ENCODE assay signal across 24 mouse cellular contexts in the genomic region with DNA sequence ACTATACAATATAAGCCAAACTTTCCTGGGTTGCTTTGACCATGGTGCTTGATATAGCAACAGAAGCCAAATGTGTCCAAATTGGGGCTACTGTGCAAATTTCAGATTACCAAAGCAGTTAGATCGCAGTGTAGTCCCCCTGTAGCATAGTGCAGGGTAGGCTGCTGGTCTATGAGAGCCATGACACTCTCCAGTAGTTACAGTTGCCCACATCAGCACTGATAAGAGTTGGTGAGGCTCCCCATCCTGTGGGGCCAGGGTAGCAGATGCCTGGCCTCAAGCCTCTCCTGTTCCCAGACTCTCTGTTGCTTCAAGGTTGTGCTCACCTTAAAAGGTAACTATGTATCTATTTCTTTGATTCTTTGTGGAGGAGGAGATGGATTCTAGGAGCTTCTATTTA. TPM values are rescaled to one million over a fixed set of nuclear protein-coding genes. Genes with fewer than 3 reads are reported as not detected.
DNase-seq lines count a peak whose midpoint lies in the region; ATAC-seq and TF ChIP-seq lines count a peak whose summit lies in the region.
"Had no signal": no experiment of that assay in that cellular context is flagged by ENCODE, and none has a peak within 500 bp of the region (broad histone marks: within the 10 kb centered on the region; RNA-seq: fewer than 3 reads in every experiment).

No protein-coding gene starts in this region.

- ATAC-seq in intestine, embryonic 14.5 days (replicated peaks; ENCODE audit: low FRiP score, low TSS enrichment, low read depth): no peak
- ATAC-seq in intestine, postnatal 0 days: no peak
- ATAC-seq in liver, embryonic 12.5 days: peak; percentile 78
- peak; percentile 71 for ATAC-seq in liver, embryonic 16.5 days (ENCODE audit: low read depth)
- ATAC-seq: forebrain, embryonic 15.5 days; hindbrain, embryonic 16.5 days had no signal

- no peaks in the 10 kb centered on the region for H3K9me3 ChIP-seq in intestine, embryonic 14.5 days (ENCODE audit: control insufficient read depth, low read length)
- no peaks in the 10 kb centered on the region for H3K9me3 ChIP-seq in intestine, postnatal 0 days (ENCODE audit: control insufficient read depth)
- H3K9me3 ChIP-seq in liver, embryonic 12.5 days (replicated peaks): no peaks in the 10 kb centered on the region
- H3K9me3 ChIP-seq in liver, embryonic 16.5 days (replicated peaks; ENCODE audit: control insufficient read depth, low read length): no peaks in the 10 kb centered on the region
- H3K9me3 ChIP-seq: embryonic facial prominence, embryonic 12.5 days; forebrain, embryonic 15.5 days; heart, embryonic 10.5 days; hindbrain, embryonic 12.5 days had no signal

- H3K9ac ChIP-seq in intestine, embryonic 14.5 days (ENCODE audit: low read length): no peak overlapping the region
- H3K9ac ChIP-seq in intestine, postnatal 0 days (ENCODE audit: low read depth, low read length): no peak overlapping the region
- H3K9ac ChIP-seq in liver, embryonic 12.5 days: no peak overlapping the region
- H3K9ac ChIP-seq in liver, embryonic 16.5 days (ENCODE audit: low read depth, low read length): no peak overlapping the region
- H3K9ac ChIP-seq: embryonic facial prominence, embryonic 12.5 days; forebrain, embryonic 15.5 days; hindbrain, embryonic 12.5 days had no signal

- no peaks in the 10 kb centered on the region for H3K36me3 ChIP-seq in intestine, embryonic 14.5 days (ENCODE audit: control insufficient read depth, insufficient read depth, low read length)
- no peaks in the 10 kb centered on the region for H3K36me3 ChIP-seq in intestine, postnatal 0 days (ENCODE audit: control insufficient read depth, insufficient read depth)
- H3K36me3 ChIP-seq in liver, embryonic 12.5 days: no peaks in the 10 kb centered on the region
- no peaks in the 10 kb centered on the region for H3K36me3 ChIP-seq in liver, embryonic 16.5 days (ENCODE audit: control insufficient read depth, insufficient read depth)
- H3K36me3 ChIP-seq: embryonic facial prominence, embryonic 12.5 days; forebrain, embryonic 15.5 days; heart, embryonic 10.5 days; hindbrain, embryonic 12.5 days had no signal

- peak; percentile 28 for DNase-seq in intestine, embryonic 14.5 days (ENCODE audit: low spot score)
- DNase-seq in layer of hippocampus, postnatal 25 days (ENCODE audit: extremely low spot score in 1 of 2, low spot score in 1 of 2): no peak
- DNase-seq in lung, postnatal 4 days: no peak
- DNase-seq in adrenal gland, postnatal 36 days: no peak
- DNase-seq: adrenal gland, adult 2 months; cerebellum, adult 11 months; cerebellum, adult 9-10 months; cerebellum, postnatal 25 days; gastrocnemius, postnatal 14 days; heart, postnatal 10 days; heart, postnatal 4 days had no signal

- no peaks in the 10 kb centered on the region for H3K27me3 ChIP-seq in intestine, embryonic 14.5 days (replicated peaks; ENCODE audit: control insufficient read depth, insufficient read depth, low read length)
- H3K27me3 ChIP-seq in intestine, postnatal 0 days (replicated peaks; ENCODE audit: control insufficient read depth, insufficient read depth, low read length): no peaks in the 10 kb centered on the region
- no peaks in the 10 kb centered on the region for H3K27me3 ChIP-seq in liver, embryonic 12.5 days (replicated peaks)
- H3K27me3 ChIP-seq in liver, embryonic 16.5 days (ENCODE audit: control insufficient read depth, insufficient read depth, low read depth, low read length): no peaks in the 10 kb centered on the region
- H3K27me3 ChIP-seq: CH12.LX; embryonic facial prominence, embryonic 12.5 days; forebrain, embryonic 15.5 days; hindbrain, embryonic 12.5 days had no signal

- H3K4me3 ChIP-seq in intestine, embryonic 14.5 days (ENCODE audit: low read depth, low read length): no peak overlapping the region
- no peak overlapping the region for H3K4me3 ChIP-seq in intestine, postnatal 0 days (ENCODE audit: low read depth, low read length)
- no peak overlapping the region for H3K4me3 ChIP-seq in liver, embryonic 12.5 days
- no peak overlapping the region for H3K4me3 ChIP-seq in liver, embryonic 16.5 days (ENCODE audit: low read depth, low read length)
- H3K4me3 ChIP-seq: embryonic facial prominence, embryonic 12.5 days; forebrain, embryonic 15.5 days; heart, embryonic 10.5 days; hindbrain, embryonic 12.5 days had no signal

- H3K4me2 ChIP-seq in intestine, embryonic 14.5 days (ENCODE audit: low read length): no peak overlapping the region
- no peak overlapping the region for H3K4me2 ChIP-seq in intestine, postnatal 0 days (replicated peaks; ENCODE audit: low read depth)
- H3K4me2 ChIP-seq in liver, embryonic 12.5 days: no peak overlapping the region
- no peak overlapping the region for H3K4me2 ChIP-seq in liver, embryonic 16.5 days (ENCODE audit: low read depth, low read length)
- H3K4me2 ChIP-seq: embryonic facial prominence, embryonic 12.5 days; forebrain, embryonic 15.5 days; hindbrain, embryonic 12.5 days had no signal

- no peaks in the 10 kb centered on the region for H3K4me1 ChIP-seq in intestine, embryonic 14.5 days (replicated peaks; ENCODE audit: control insufficient read depth, insufficient read depth, low read length)
- H3K4me1 ChIP-seq in intestine, postnatal 0 days (replicated peaks; ENCODE audit: control insufficient read depth, insufficient read depth, low read length): no peaks in the 10 kb centered on the region
- H3K4me1 ChIP-seq in liver, embryonic 12.5 days: peaks cover 11% of the 10 kb centered on the region
- peaks cover 4% of the 10 kb centered on the region for H3K4me1 ChIP-seq in liver, embryonic 16.5 days (ENCODE audit: control insufficient read depth, low read depth, low read length)
- H3K4me1 ChIP-seq: embryonic facial prominence, embryonic 12.5 days; forebrain, embryonic 15.5 days; heart, embryonic 10.5 days; hindbrain, embryonic 12.5 days had no signal

- no peak for TF ChIP-seq CTCF in intestine, postnatal 0 days (IDR thresholded peaks at IDR 0.05; ENCODE audit: low read depth)

- H3K27ac ChIP-seq in intestine, embryonic 14.5 days (ENCODE audit: low read depth): no peak overlapping the region
- no peak overlapping the region for H3K27ac ChIP-seq in intestine, postnatal 0 days (ENCODE audit: low read depth, low read length)
- H3K27ac ChIP-seq in liver, embryonic 12.5 days: no peak overlapping the region
- H3K27ac ChIP-seq in liver, embryonic 16.5 days (ENCODE audit: low read length): no peak overlapping the region
- H3K27ac ChIP-seq: embryonic facial prominence, embryonic 12.5 days; forebrain, embryonic 15.5 days; heart, embryonic 10.5 days; hindbrain, embryonic 12.5 days had no signal

- WGBS in intestine, embryonic 14.5 days: 87% methylated on average over 1 of the region's 1 CpGs
- WGBS in intestine, postnatal 0 days: 91% methylated on average over 1 of the region's 1 CpGs
- 63% methylated on average over 1 of the region's 1 CpGs for WGBS in liver, embryonic 12.5 days (ENCODE audit: insufficient replicate concordance)
- WGBS in liver, embryonic 16.5 days (ENCODE audit: insufficient replicate concordance): 52% methylated on average over 1 of the region's 1 CpGs

RNA-seq across cellular contexts. Expression of gene Gm32742, which starts 27.5 kb away (rescaled TPM):
- polyA plus RNA-seq in intestine, embryonic 14.5 days (2014; fragmentation: Nextera tagmentation; extraction: Ambion mirVana): 0.01 TPM in 1 of 2 replicates, not detected in the other
- polyA plus RNA-seq in intestine, postnatal 0 days (2015; fragmentation: Nextera tagmentation; extraction: Ambion mirVana): not detected in 2 replicates
- 0.02 and 0.04 TPM in 2 replicates for polyA plus RNA-seq in liver, embryonic 12.5 days (2016; fragmentation: Nextera tagmentation; extraction: Ambion mirVana)
- polyA plus RNA-seq in liver, embryonic 16.5 days (2015; fragmentation: Nextera tagmentation; extraction: Ambion mirVana): 0.01 TPM in 1 of 2 replicates, not detected in the other
- not detected for total RNA-seq in layer of hippocampus, postnatal 25 days (2021)
- total RNA-seq in adrenal gland, postnatal 36 days (2021): not detected
- total RNA-seq: adrenal gland, adult 2 months; adrenal gland, postnatal 4 days; gastrocnemius, postnatal 14 days; heart, postnatal 10 days; heart, postnatal 4 days had no signal
- polyA plus RNA-seq: adrenal gland, adult 2 months; forebrain, embryonic 11.5 days; forebrain, embryonic 15.5 days; heart, embryonic 10.5 days; heart, embryonic 14.5 days had no signal

RNA-seq across cellular contexts. Expression of gene 4833427G06Rik, which starts 36.0 kb away (rescaled TPM):
- not detected in 2 replicates for polyA plus RNA-seq in intestine, embryonic 14.5 days (2014; fragmentation: Nextera tagmentation; extraction: Ambion mirVana)
- not detected in 2 replicates for polyA plus RNA-seq in intestine, postnatal 0 days (2015; fragmentation: Nextera tagmentation; extraction: Ambion mirVana)
- polyA plus RNA-seq in liver, embryonic 12.5 days (2016; fragmentation: Nextera tagmentation; extraction: Ambion mirVana): not detected in 2 replicates
- polyA plus RNA-seq in liver, embryonic 16.5 days (2015; fragmentation: Nextera tagmentation; extraction: Ambion mirVana): not detected in 2 replicates
- not detected for total RNA-seq in layer of hippocampus, postnatal 25 days (2021)
- under 1 TPM in 1 of 2 experiments, not detected in 1; 0.49 TPM for total RNA-seq in adrenal gland, postnatal 36 days (2021)
- total RNA-seq: adrenal gland, adult 2 months; gastrocnemius, postnatal 14 days; granulocyte monocyte progenitor cell, adult 5-6 weeks; heart, postnatal 10 days; heart, postnatal 4 days had no signal
- polyA plus RNA-seq: adrenal gland, adult 2 months; forebrain, embryonic 11.5 days; heart, embryonic 10.5 days; heart, embryonic 14.5 days had no signal

Comparison
In these comparisons a context has a peak if more than half of its experiments do, and no peak if none do; other contexts are left out.
1. ATAC-seq: peak in liver, embryonic 12.5 days (single experiment) and liver, embryonic 16.5 days (single experiment); none in intestine, embryonic 14.5 days (single experiment) and intestine, postnatal 0 days (single experiment).